Mouse (Mus musculus) gastrocnemius, postnatal 14 days (tissue): ENCODE measurements around the gene Mcat. TPM values are rescaled to one million over a fixed set of nuclear protein-coding genes. Genes with fewer than 3 reads are reported as not detected.
A peak's percentile ranks its signal among the peaks of the same experiment; 100 is the strongest.

ENCODE experiments used
- DNase-seq: peaks from one replicate; pipeline ENCODE4 v3.0.0; 2021; ENCODE audit warnings: mixed read lengths
- intact Hi-C: fragments of 180-260 bp; cut with DNase I; formaldehyde crosslinking; loops from one replicate; pipeline ENCODE4 v1.15.1; 2025; ENCODE audit warnings: low total_unique reads
- total RNA-seq, 2 experiments: library from RNA; stranded (reverse); gene quantifications; 2 replicates each; pipeline ENCODE4 v1.2.3; 2021

The Mcat gene
- total RNA-seq, 2 experiments from 2014 or later, result 20.4 to 21.9 TPM

GRCm38 (mm10) chr15:83550137-83550536, 13.4 kb downstream of the Mcat start:
- no peak for DNase-seq
- intact Hi-C loops, result no loop called here

GRCm38 (mm10) chr15:83547144-83547543, 16.4 kb downstream of the Mcat start:
- no peak for DNase-seq
- intact Hi-C loops, result no loop called here

DNA sequence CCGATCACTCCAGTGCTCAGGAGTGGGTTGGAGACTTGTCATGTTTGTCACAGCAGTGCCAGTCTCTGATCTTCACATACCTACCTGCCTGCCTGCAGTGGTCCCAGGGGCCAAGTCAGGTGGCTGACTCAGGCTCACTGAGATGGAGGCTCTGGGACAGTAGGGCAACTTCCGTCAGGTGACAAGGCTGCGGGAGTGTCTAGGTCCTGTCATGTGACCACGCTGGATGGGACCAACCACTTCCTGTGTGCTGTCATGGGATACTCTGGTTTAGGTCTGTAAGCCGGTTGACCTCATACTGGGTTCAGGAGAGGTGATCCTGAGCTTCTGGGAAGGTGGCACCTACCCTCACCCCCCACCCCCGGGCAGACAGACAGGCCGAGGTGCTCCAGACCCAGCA, 17.6 kb downstream of the Mcat start:
- DNase-seq, result no peak
- intact Hi-C loops, result no loop called here

DNA sequence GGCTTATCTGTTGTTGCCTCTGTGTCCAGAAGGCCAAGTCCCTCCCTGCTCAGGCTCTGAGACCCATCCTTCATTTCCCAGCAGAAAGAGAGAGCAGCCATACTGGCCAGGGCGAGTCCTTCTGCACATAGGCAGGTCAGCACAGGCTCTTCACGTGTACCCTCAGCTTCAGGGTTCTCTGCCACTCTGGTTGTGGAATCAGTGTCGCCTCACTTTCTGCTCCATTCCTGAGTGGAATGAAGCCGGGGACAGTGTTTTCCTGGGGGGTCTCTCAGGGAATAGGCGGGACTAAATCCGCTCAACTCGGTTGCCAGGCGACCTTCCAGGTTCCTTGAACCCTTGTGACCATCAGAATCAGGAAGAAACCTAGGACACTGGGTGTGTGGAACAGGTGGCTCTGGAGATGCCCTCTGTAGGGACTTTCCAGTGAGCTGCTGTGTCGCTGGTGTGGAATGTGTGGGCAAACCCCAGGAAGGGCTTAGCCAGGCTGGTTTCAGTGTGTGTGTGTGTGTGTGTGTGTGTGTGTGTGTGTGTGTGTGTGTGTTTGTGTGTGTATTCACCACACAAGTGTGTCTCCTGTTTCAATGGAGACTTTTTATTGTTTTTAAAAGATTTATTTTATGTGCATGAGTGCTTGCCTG, 21.8 kb downstream of the Mcat start:
- no peak for DNase-seq

GRCm38 (mm10) chr15:83539905-83540304, 23.7 kb downstream of the Mcat start:
- DNase-seq, result peak; percentile 70
- intact Hi-C loops, result no loop called here

More for the DNA sequence above, 21.8 kb downstream of the Mcat start:
- intact Hi-C loops, result no loop called here

- intact Hi-C loops, result no loop called here
- no peak for DNase-seq
Observed at GRCm38 (mm10) chr15:83538855-83539254, 24.7 kb downstream of the Mcat start.

DNA sequence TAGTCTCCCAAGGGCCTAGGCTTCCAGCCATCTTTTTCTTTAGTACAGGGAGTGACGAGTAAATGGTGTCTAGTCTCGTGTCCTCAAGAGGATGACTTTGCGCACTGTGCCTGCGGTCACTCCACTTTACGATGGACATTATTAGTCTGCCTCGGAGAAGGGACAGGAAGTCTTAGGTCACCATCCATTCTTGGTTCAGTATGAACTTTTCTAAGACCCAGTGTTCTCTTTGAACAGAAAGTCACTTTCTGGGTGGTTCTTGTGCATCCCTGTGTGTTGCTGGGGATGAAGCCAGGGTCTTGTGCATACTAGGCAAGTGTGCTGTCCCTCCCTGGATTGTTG, 27.7 kb downstream of the Mcat start:
- DNase-seq, result no peak
- intact Hi-C loops, result no loop called here

DNA sequence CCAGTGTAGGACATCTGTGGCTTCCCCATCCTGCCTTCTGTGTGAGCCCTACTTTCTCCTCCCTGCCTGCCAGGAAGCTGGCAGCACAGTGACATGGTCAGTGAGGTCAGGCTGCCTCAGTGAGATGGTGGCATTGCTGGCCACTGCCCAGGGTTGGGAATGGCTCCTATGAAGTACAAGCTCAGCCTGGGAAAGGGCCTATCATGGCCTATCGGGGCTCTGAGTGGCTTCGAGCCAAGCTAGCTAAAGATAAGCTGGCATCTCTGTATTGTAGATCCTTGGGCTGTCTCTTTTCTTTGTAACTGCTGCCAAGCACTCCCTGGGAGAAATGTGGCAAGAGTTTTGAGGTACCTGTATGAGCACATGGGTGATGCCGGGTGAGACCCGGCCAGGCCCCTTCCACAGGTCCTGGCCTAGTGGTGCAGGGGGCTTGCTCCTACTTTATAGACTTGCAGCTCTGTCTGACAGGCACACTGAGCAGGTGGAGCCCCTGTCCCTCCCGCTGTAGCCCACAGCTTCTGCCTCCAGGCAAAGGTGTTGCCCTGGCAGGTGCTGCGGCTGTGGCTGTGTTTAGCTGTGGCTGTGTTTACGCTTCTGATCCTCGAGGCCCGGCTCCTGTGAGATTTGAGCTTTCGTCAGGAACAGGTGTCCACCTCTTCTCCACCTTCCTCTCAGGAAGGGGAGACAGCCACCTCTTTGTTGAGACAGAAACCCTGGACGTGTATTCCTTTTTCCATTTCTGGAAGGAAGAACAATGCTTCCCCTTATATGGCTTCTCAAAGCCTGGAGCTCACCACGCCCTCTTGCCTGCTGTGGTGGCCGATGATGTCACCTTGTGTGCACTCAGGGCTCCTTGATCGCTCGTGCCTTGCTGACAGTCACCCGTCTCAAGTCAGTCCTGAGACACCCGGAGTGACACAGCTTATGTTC, 28.4 kb downstream of the Mcat start:
- no peak for DNase-seq
- intact Hi-C loops, result no loop called here

GRCm38 (mm10) chr15:83532606-83533005, 31.0 kb downstream of the Mcat start:
- intact Hi-C loops, result no loop called here
- DNase-seq, result no peak

- intact Hi-C loops, result no loop called here
- no peak for DNase-seq
Observed at GRCm38 (mm10) chr15:83531961-83532469, 31.6 kb downstream of the Mcat start.

DNA sequence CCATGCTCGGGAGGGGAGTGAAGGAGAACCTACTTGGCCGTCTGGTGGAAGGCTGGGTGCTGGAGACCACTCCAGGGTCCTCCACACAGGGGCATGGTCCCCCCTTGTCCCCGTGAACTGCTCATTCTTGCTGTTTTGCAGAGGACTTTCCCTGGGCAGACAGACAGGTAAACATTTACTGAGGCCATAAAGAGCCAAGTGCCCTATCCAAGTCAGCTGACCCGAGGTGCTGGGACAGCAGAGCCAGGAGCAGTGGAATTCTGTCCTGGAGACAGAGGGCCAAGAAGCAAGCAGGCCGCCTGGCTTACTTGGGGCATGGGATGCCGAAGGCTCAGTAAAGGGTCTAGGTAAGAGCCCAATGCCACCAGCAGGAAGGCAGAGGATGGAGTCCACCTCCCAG, 32.9 kb downstream of the Mcat start:
- intact Hi-C loops, result no loop called here
- no peak for DNase-seq

DNA sequence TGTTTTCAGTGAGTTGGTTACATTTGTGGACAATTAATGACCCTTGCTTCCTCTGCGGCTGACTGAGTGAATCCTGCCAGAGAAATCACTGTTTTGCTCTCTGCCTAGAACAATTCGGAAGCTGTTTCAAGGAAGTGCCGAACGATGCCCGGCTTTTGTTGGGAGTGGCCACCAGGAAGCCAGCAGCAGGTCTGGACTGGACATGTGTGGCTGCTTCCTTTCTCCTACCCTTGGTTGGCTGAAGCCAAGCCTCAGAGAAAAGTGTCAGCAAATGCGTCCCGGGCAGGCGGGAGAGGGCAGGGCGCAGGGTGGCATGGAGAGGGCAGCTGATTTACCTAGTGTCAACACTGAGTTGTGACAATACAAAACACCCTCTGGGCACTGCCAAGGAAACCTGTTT, 33.4 kb downstream of the Mcat start:
- intact Hi-C loops, result no loop called here
- DNase-seq, result no peak

DNA sequence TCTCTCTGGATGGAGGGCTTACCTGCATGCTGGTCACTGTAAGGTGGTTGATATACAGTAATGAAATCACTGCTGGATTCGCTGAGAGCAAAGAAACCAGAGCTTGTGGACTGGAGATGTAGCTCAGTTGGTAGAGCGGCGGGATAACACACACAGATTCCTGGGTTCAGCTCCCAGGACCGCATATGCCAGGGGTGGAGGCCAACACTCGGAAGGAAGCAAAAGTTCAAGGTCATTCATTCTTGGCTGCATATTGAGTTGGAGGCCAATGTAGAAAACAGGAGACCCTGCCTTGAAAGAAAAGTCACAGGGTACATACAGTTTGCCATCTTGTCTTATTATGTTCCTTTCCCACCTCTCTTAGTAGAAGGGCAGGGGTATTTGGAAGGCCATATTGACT, 33.8 kb downstream of the Mcat start:
- no peak for DNase-seq
- intact Hi-C loops, result no loop called here

DNA sequence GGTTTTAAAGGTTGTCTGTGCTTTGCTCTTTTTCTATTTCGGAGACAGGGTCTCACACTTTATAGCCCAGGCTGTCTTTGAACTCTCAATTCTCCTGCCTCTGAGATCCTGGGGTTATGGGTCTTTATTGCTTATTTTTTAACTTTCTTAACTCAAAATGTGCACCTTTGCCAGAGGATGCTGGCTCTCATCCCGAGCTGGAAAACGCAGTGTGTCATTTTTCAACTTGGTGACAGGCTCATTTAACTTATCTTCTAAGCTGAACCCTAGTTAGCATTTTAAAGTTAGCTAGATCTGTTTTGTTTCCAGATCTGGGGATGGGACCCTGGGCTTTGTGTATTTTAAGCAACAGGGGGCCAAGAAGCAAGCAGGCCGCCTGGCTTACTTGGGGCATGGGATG, 34.7 kb downstream of the Mcat start:
- intact Hi-C loops, result no loop called here
- no peak for DNase-seq

- DNase-seq, result no peak
- intact Hi-C loops, result no loop called here
Observed at GRCm38 (mm10) chr15:83527747-83528146, 35.8 kb downstream of the Mcat start.

DNA sequence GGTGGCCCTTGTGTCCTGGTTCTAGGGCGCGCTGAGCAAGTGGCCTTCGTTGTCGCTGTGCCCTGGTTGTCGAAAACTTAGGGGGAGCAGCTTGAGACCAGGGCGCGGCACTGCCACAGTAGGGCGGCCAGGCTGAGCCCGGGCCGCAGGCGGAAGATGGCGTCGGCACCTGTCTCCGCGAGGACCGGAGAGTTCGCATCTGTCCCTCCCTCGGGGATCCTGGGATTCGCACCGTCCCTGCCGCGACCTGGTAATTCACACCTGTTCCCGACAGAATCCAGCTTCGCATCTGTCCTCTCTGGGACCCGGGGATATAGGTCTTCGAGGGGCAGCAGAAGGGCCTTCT, 36.5 kb downstream of the Mcat start:
- intact Hi-C loops, result no loop called here
- no peak for DNase-seq

DNA sequence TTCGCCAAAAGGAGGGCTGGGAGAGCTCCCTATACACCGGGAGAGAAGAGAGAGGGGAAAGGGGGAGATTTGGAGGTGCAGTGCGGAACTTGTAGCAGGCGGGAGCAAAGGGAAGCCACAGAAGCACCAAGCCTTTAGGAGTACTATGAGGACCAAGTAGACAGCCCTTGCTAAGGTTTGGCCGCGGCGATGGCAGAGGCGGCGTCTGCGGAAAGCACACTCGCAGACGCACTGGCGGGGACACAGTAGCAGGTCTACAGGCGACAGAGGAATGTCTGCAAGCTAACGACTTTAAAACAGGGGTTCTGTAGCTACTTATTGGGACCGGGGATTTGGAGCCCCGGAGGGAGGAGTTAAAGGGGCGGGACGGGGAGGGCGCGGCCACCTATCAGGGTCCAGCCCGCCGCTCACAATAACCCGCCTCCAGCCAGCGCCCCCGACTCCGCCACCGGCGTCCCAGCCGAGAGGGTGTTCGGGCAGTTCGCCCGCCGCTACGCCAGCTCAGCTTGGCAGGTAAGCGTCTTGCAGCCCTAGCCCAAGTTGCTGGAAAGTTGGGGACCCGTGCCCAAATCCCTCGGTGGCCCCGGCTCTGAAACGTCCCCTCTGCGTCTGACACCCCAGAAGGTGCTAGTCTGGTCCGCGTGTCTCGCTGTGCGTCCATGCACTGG, 37.0 kb downstream of the Mcat start, which contains the start of gene Bik:
Gene Bik, plus strand, starts transcription at position 439 of the 668 bp plus-strand sequence.
- peak; percentile 53 for DNase-seq
- intact Hi-C loops, result no loop called here

GRCm38 (mm10) chr15:83524333-83524729, 39.3 kb downstream of the Mcat start:
- DNase-seq, result no peak
- intact Hi-C loops, result no loop called here

- intact Hi-C loops, result no loop called here
- no peak for DNase-seq
Observed at GRCm38 (mm10) chr15:83523638-83524332, 39.8 kb downstream of the Mcat start.

- DNase-seq, result no peak
- intact Hi-C loops, result no loop called here
Observed at GRCm38 (mm10) chr15:83523196-83523595, 40.4 kb downstream of the Mcat start.
